Mouse (Mus musculus) embryonic fibroblast, embryonic 13.5 days (primary cell): ENCODE data around the gene E4f1. TPM values are rescaled to one million over a fixed set of nuclear protein-coding genes. Genes with fewer than 3 reads are reported as not detected.
A peak's percentile ranks its signal among the peaks of the same experiment; 100 is the strongest.

ENCODE experiments used
- H3K27ac ChIP-seq: 2 replicates; pipeline ENCODE4 v1.5.1; 2012; ENCODE audit warnings: low read length, control low read depth, inconsistent platforms; ENCODE audit not compliant: insufficient read depth
- H3K4me1 ChIP-seq: 2 replicates; pipeline ENCODE4 v1.6.1; 2011; ENCODE audit warnings: low read length; ENCODE audit not compliant: control insufficient read depth, insufficient read depth
- H3K4me3 ChIP-seq: 2 replicates; pipeline ENCODE4 v1.5.1; 2011; ENCODE audit warnings: mild to moderate bottlenecking, control low read depth, low read length; ENCODE audit not compliant: insufficient read depth
- CTCF ChIP-seq: IDR thresholded peaks from 2 replicates; pipeline ENCODE4 v1.5.1; 2011; ENCODE audit warnings: mild to moderate bottlenecking, control low read depth, low read length, moderate library complexity, borderline replicate concordance; ENCODE audit not compliant: insufficient read depth
- POLR2A ChIP-seq: IDR thresholded peaks from 2 replicates; pipeline ENCODE4 v1.6.1; 2011; ENCODE audit warnings: low read depth, mild to moderate bottlenecking, control low read depth, low read length, moderate library complexity
- polyA plus RNA-seq: library from polyadenylated mRNA; stranded (reverse); fragments of >200 nt; gene quantifications from 2 replicates; pipeline ENCODE4 v1.2.4, GENCODE M21; 2011; ENCODE audit warnings: low read depth; ENCODE audit not compliant: missing spikeins, insufficient read length

The E4f1 gene
- 11.9 and 14.8 TPM in 2 replicates for polyA plus RNA-seq

DNA sequence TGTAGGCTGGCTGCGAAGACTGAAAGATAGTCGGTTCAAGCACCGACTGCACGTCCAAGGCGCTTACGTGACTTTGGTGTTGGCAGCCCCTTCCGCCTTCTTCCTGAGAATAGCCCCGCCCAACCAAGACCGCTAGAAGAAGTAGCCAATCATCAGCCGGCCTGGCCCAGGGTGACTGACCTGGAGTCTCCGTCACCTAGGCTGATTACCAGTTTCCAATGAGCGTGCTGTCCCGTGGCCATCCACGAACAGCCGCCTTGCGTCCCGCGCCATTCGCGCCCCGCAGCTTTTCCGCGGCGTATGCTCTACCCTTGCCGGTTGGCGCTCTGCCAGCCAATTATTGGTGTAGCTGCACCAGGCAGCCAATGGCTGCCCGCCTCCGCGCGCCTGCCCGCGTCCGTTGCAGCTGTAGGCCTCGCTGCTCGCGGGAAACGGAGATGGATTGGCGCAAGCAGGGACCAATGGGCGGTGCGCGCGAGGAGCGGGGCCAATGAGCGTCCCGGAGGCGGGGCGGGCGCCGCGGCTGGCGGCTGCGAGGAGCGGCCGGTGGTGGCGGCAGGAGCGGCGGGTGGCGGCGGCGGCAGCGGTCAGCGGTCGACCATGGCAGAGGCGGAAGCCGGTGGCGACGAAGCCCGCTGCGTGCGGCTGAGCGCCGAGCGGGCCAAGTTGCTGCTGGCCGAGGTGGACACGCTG is at the start of gene E4f1, which contains the start of gene Pgp:
Gene E4f1, minus strand, starts transcription at position 404 of the 693 bp plus-strand sequence.
Gene Pgp, plus strand, starts transcription at position 483 of the 693 bp plus-strand sequence.
- TF ChIP-seq CTCF (no peak), POLR2A (peak; percentile 88)
- Histone ChIP-seq H3K4me3 (peak within 1 kb of the TSS; percentile 66), H3K4me1 (peaks cover 10% of the 10 kb centered on the region; the same call in 1 of the 2 replicates), H3K27ac (peak within 1 kb of the TSS; percentile 61)

GRCm38 (mm10) chr17:24514270-24515257 is 44.5 kb upstream of the E4f1 start:
- H3K4me3 ChIP-seq: no peak overlapping the region

GRCm38 (mm10) chr17:24513609-24514008 is 43.5 kb upstream of the E4f1 start:
- Histone ChIP-seq H3K4me3 (no peak overlapping the region), H3K27ac (no peak overlapping the region), H3K4me1 (no peaks in the 10 kb centered on the region)
- TF ChIP-seq POLR2A (no peak), CTCF (no peak)

More at GRCm38 (mm10) chr17:24514270-24515257, 44.5 kb upstream of the E4f1 start:
- Histone ChIP-seq H3K4me1 (no peaks in the 10 kb centered on the region), H3K27ac (no peak overlapping the region)
- TF ChIP-seq POLR2A (no peak), CTCF (no peak)

DNA sequence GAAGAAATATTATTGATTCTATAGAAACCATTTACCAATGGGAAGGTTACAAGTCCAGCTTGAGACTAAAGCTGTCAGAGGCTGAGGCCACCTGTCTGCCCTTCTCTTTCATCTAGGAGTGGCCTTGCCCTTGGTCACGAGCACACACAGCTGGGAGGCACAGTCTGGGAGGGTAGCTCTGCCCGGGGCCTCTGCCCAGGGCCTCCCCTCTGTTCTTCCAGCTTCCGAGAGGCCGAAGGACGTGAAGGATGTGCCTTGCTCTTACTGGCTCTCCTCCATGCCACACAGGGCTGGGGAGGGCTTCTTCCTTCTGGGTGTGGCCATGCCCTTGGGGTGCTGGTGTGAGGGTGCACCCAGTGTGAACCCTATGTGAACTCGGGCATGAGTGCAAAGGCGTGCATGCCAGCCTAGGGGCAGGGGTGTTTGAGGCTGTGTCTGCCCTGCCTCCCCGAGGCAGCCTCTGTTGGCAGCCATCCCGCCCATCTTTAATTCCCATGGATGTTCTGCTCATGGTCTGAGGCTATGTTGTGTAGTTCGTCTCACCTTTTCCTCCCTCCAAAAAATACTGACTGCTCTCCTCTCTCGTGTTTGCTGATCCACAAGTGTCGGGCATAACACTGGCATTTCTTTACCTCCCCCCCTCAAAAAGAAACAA is 37.8 kb upstream of the E4f1 start:
- Histone ChIP-seq H3K27ac (no peak overlapping the region), H3K4me3 (no peak overlapping the region), H3K4me1 (no peaks in the 10 kb centered on the region)
- no peak for TF ChIP-seq CTCF
- TF ChIP-seq POLR2A: no peak

- TF ChIP-seq POLR2A (no peak), CTCF (no peak)
- Histone ChIP-seq H3K4me1 (no peaks in the 10 kb centered on the region), H3K4me3 (no peak overlapping the region), H3K27ac (no peak overlapping the region)
These were observed 37.1 kb upstream of the E4f1 start for GRCm38 (mm10) chr17:24507129-24507664.

DNA sequence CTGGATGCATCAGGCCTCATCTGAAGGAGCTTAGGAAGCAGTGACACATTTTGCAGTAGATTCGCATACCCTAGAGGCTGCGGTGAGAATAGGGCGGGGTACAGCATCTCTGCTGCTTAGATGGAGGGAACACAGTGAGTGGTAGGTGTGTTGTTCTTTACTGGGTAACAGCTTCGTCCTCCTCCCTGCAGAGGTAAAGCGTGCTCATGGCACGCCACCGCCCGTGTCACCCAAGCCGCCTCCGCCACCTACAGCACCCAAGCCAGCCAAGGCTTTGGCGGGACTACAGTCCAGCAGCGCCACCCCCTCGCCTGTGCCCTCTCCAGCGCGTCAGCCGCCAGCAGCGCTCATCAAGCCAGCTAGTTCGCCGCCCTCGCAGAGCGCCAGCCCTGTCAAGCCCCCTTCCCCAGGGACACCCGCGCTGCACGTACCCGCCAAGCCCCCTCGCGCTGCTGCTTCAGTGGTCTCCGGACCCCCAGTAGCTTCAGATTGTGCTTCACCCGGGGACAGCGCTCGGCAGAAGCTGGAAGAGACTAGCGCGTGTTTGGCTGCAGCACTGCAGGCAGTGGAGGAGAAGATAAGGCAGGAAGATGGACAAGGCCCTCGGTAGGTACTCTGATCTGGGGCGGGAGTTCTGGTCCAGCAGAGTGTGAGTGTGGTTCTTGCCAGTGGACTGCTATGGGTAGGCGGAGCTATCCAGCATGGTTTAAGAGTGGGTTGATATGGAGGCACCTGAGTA is 36.4 kb upstream of the E4f1 start:
- Histone ChIP-seq H3K4me1 (no peaks in the 10 kb centered on the region), H3K4me3 (no peak overlapping the region), H3K27ac (no peak overlapping the region)
- TF ChIP-seq POLR2A (no peak), CTCF (no peak)

GRCm38 (mm10) chr17:24505286-24505955 is 35.3 kb upstream of the E4f1 start:
- TF ChIP-seq POLR2A: no peak
- TF ChIP-seq CTCF: no peak
- no peaks in the 10 kb centered on the region for H3K4me1 ChIP-seq
- no peak overlapping the region for H3K27ac ChIP-seq
- no peak overlapping the region for H3K4me3 ChIP-seq

DNA sequence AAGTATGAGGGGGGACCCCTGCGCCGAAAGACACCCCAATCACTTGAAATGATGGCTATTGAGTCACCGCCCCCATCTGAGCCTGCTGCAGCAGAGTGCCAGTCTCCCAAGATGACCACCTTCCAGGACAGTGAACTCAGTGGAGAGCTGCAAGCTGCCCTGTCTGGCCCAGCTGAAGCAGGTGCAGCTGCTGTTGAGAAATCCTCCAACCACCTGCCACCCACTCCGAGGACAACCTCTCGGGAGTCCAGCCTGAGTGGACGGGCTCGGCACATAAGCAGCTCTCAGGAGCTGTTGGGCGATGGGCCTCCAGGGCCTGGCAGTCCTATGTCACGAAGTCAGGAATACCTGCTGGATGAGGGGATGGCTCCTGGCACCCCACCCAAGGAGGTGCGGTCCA is 34.0 kb upstream of the E4f1 start:
- H3K4me3 ChIP-seq: no peak overlapping the region
- TF ChIP-seq POLR2A: no peak
- no peak for TF ChIP-seq CTCF
- H3K27ac ChIP-seq: no peak overlapping the region
- no peaks in the 10 kb centered on the region for H3K4me1 ChIP-seq

DNA sequence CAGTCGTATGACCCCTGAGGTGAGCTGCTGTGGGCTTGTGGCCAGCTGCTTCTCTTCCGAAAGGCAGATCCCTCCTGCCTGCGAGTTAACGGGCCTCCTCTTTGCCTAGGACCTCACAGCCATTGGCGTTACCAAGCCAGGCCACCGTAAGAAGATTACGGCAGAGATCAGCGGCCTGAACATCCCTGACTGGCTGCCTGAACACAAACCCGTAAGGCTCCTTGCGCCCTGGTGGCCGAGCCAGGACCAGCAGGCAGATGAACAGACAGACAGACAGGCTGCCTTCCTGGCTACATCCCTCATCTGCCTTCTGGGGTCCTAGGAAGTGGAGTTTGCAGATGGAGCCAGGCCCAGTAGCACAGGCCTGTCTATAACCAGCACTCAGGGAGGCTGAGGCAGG is 32.1 kb upstream of the E4f1 start:
- H3K4me3 ChIP-seq: no peak overlapping the region
- no peaks in the 10 kb centered on the region for H3K4me1 ChIP-seq
- TF ChIP-seq CTCF: peak; percentile 54; the same call in 1 of the 2 replicates
- TF ChIP-seq POLR2A: no peak
- H3K27ac ChIP-seq: no peak overlapping the region
